Mouse (Mus musculus) thymus, postnatal 25 days (tissue): ENCODE results near the gene Mss51.

Source experiments
- DNase-seq: peaks from one replicate; pipeline ENCODE4 v3.0.0; 2022

The Mss51 gene

GRCm38 (mm10) chr14:20451302-20451701, 45.4 kb downstream of the Mss51 start:
- no peak for DNase-seq

- no peak for DNase-seq
Measured at GRCm38 (mm10) chr14:20447209-20447608, 49.5 kb downstream of the Mss51 start.

GRCm38 (mm10) chr14:20442252-20442651, 54.4 kb downstream of the Mss51 start:
- no peak for DNase-seq

GRCm38 (mm10) chr14:20436976-20437375, 59.7 kb downstream of the Mss51 start:
- no peak for DNase-seq
